Mouse (Mus musculus) adrenal gland, adult 8-10 months (tissue): ENCODE results near the gene Flad1. TPM values are rescaled to one million over a fixed set of nuclear protein-coding genes. Genes with fewer than 3 reads are reported as not detected.
"Not testable (repeated sequence)": the region's sequence is repeated elsewhere in the genome, so short reads cannot be mapped to it uniquely, and the experiment has no call there.

Experiments
- DNase-seq: peaks from one replicate; pipeline ENCODE4 v3.0.0; 2022
- total RNA-seq, 4 experiments: library from RNA; stranded (reverse); gene quantifications; 2 replicates each; pipeline ENCODE4 v1.2.4; 2022

Flad1 gene
- total RNA-seq: 10 to 100 TPM; 25.7 to 39.9 (median 33.0) TPM

DNA sequence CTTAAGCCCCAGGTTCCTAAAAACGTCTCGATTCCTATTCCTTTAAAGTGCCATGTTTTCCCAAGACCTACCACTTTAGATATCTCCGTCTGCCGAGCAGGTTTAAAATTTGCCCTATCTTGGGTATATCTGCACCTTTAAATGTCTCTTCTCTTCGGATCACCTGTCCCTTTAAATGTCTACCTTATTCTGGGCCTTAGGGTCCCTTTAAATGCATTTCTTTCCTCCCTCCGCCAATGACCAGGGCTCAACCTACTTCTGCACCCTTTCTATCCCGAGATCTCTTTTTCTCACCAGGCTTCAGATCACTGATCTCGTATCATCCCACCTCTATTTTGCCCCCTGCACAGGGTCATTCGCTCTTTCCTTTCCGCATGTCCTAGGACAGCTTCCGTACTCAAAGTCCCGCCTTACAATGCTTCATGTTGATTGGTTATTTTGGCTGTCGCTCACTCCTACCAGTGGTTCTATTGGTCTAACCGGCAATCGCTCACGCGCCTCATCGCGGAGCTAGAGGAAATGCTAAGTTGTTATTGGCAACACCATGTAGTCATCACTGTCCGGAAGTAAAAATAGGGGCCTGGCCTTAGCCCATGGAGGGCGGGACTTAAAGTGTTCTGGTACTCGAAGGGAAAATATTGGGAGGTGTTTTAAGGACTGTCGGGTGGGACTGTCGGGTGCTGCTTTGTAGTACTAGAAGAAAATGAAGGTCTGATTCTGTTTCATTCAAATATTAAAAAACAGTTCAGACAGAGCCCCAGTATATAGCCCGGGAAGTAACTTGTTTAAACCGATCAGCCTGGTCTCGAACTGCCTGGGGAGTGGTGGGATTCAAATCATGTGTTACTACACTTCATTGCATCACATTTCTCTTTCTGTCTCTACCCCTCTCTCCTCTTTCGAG lies at the start of gene Flad1:
TSS of gene Flad1 (minus strand) at position 381 of the 904 bp plus-strand sequence.
- DNase-seq: peak; percentile 99

DNA sequence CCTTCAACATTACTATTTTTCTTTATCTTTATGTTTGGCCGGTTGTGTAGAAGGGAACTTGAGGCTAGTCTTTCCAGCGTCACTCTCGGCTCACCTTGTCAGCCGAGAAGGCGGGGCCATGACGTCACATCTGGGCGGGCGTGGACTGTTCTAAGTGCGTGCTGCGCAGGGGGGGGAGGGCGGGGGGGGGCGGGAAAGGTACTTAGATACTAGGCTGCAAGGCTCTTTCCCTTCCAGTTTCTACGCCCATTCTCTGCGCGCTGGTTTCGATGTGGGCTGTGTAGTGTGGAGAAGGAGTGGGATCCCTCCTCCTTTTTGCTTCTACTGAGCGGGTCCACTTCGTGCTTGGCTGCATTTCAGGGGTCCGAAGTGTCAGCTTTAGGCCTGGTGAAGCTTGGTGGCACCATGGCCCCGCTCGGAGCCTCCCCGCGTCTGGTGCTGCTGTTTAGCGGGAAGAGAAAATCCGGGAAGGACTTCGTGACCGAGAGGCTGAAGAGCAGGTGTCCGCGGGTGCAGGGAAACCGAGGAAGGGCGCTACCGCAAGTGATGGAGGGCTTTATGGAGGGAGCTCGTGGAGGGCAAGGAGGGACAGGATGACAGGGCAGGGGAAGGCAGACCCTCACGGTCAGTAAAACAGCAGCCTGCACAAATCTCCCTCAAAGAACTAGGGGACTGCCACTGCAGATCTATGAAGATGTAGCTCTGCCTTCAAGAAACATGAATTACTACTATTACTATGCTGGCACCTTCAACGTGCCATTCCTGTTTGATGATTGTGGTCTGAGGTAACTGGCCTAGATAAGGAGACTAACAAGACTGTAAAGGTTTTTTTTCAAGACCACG lies 47.5 kb upstream of the Flad1 start:
- peak; percentile 83 for DNase-seq

DNA sequence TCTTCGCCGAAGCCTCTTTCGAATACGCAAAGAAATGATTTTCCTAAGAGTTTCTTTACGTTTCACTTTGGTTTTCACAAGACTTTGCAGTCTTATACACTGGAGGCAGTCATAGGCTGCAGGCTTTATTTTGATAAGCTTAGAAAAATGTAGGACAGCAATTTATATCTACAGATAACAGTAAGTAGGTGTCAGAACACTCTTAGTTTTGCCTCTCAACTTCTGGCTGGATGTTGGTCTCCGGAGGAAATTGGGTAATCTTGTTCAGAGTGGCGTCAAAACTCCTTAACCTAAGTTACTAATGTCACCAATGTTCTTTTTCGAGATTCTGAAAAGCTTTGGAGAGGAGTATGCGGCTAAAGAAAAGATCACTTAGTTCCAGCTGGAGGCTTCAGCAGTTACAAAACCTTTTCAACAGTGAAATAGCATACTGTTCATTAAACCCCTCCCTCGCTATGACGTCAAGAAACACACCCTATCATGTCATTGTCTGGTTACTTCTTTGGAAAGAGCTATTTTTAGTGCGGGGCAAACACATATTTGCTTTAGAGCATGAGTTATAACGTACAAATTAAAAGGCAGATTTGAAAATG lies 46.8 kb upstream of the Flad1 start:
- no peak for DNase-seq

DNA sequence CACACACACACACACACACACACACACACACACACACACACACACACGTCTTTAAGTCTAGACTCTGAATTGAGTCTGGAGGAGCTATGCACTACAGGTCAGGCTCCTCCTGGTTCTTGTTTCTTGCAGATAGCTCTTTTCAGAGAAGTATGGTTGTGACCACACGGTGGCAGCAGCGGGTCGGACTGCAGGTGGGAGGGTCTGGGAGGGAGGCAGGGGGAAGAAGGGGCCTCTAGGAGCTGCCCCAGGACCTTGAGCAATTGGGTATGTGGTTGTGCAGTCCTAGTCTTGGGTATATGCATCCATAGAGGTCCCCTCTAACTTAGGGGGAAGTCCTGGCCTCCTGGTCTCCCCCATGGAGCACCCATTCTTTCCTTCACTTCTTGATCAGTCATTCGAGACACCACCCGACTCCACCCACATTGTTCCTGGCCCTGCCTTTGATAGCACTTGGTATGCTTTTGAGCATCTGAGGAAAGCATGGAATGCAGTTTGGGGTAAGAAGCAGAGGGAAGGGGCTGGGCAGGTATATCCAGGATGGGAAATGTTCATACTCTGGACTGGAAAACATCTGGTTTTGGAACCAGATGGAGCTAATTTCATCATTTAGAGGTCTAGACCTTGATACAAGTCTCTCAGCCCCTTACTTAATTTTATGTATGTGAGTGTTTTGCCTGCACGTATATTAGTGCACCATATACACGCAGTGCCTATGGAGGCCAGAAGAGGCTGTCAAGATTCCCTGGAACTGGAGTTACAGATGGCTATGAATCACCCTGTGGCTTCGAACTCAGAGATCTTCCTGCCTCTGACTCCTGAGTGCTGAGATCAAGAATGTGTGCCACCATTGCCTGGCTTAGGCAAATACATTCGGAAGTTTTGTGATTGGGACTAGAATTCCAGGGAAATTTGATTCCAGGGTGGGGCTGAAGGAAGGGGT lies 45.3 kb upstream of the Flad1 start:
- no peak for DNase-seq

DNA sequence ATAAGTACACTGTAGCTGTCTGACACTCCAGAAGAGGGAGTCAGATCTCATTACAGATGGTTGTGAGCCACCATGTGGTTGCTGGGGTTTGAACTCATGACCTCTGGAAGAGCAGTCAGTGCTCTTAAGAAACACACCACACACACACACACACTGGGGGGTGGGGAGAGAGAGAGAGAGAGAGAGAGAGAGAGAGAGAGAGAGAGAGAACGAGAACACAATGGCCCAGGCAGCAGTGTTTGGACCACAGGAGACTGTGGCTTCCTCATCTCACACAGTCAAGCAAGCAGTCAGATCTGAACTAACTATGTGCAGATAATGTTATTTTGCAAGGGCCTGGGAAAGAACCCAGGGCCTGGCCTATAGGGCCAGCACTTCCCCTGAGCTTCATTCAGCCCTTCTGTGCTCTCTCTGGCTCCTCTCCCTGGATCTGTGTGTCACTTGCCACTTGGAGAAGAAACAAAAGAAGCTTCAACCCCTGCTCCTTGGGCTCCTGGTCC lies 44.2 kb upstream of the Flad1 start:
- DNase-seq: no peak

DNA sequence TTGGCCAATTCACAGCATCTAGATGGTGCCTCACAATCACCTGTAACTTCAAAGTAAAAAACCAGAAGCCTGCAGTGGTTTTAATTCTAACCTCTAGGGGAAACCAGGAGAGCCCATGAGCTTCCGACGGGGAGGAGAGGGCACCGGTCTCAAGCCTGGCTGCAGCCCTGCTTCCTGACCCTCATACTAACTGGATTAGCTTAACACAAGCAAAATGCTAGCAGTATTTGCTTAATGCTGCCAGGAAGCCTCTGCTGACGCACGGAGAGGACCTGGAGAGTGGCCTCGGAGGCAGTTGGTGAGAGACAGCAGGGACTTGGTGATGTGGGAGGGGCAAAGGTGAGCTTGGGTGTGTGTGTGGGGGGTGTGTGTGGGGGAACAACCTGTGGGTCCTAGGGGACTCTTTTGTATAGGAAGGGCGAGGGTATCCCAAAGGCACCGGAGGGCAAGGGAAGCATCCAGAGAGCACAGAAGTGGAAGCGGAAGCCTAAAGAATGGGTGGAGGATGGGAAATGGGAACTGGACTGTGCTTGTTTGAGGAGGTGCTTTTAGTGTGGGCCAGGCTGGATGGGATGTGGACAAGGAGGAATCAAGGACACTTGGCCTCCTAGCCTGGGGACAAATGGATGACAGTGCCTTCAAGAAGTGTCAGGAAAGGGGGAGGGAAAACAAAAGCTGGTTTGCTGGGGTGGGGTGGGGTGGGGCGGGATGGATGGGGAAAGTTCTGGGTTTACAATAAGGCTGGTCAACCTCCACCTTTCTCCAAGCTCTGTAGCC lies 42.9 kb upstream of the Flad1 start, which contains the start of gene Pmvk:
TSS of gene Pmvk (plus strand) at position 141 of the 777 bp plus-strand sequence.
- no peak for DNase-seq

DNA sequence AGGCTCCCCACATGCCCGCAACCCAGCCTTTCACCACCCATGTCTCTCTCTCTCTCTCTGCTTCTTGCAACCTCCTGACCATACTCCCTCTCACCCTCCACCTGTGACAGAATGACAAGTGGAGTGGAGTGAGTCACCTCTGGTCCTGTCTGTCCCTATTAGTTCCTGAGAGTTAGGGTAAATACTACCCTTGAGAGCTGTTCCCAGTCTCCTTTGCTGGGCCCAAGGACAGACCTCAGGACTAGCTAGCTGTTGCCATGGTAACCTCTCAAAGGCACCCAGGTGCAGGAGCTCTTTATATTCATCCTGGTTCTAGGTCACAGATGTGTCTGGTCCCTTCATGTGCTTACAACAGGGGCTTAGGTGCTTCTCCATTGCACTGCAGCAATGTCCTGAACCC lies 40.2 kb upstream of the Flad1 start:
- DNase-seq: no peak

DNA sequence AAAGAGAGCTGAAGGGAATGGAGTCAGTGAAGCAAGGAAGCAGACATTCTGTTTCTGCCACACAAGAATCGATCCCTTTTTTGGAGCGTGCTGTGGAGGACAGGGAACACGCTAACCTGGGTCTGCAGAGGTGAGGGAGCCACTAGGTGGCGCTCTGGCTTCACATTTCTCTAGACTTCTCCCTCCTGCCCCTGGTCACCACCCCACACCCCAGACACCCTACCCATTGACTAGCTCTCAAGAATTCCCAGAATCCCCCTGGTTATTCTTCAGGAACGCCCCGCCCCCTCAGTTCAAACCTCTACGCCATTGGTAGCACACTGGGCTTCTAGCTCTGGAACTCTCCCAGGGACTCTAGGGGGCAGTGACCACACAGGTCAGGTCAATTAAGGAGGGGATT lies 37.9 kb upstream of the Flad1 start:
- no peak for DNase-seq

DNA sequence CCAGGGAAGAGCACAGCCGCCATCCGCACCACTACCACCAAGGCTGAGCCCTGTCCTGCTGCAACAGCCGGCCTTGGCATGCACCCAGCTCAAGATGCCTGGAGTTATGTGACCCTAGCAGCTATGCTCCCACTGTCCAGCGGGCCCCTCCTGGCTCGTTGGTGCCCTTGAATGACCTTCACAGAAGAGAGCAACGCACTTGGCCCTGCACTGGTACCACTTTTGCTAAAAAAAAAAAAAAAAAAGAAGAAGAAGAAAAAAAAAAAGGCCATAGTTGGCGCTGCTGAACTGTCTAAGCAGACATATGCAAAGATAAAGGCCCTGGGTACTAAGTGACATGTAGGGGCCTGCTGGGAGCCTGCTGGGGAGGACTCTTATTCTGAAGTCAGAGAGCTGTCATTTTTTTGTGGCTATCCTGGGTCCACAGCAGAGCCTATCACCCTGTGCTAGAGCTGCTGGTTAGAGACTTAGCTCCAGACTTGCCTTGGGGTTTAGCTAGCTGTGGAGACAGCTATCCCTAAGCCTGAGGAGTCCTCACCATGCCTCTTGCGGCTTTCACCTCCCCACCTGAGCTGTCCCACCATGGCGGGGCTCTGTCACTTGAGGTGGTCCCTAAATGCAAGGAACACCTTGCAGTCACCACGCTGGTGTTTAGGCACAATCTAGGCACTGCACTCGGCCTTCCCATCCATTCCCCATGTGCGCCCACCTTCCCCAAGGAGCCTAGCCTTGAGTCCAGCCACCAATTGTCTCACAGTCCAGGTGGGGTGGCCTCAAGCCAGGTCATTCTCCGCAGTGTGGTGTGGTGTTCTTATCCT lies 37.3 kb upstream of the Flad1 start:
- DNase-seq: no peak

DNA sequence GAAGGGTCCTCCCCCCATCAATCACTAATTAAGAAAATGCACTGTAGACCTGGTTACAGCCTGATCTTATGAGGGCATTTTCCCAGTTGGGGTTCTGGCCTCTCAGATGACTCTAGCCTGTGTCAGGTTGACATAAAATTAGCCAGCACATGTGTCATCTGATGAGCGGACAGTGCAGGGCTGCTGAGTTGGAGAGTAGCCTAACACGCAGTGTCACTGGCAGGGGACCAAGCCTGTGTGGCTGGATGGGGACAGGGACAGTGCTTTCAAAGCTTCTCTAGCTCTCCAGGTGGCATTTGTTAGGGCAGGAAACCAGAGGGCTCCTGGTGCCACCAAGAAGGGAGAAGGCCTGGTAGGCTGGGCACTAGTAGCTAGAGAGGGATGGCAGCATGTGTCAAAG lies 29.0 kb upstream of the Flad1 start:
- DNase-seq: no peak

DNA sequence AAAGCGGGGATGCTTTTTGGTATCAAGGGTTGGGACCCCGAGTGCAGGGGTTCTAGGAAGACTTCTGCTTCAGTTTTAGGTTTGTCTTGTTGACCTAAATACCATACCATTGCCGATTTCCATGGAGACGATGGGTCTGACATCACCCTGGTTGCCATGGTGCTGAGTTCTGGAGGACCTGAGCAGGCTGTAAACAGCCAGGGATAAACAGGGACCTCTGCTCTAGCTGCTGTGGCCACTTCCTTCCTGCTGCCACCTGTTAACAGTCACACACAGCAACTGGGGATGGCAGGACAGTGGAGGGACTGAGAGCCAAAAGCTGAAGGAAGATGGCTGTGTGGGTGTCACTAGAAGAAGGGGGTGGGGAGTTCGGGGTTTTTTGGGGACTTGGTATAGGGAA lies 25.6 kb upstream of the Flad1 start:
- no peak for DNase-seq

DNA sequence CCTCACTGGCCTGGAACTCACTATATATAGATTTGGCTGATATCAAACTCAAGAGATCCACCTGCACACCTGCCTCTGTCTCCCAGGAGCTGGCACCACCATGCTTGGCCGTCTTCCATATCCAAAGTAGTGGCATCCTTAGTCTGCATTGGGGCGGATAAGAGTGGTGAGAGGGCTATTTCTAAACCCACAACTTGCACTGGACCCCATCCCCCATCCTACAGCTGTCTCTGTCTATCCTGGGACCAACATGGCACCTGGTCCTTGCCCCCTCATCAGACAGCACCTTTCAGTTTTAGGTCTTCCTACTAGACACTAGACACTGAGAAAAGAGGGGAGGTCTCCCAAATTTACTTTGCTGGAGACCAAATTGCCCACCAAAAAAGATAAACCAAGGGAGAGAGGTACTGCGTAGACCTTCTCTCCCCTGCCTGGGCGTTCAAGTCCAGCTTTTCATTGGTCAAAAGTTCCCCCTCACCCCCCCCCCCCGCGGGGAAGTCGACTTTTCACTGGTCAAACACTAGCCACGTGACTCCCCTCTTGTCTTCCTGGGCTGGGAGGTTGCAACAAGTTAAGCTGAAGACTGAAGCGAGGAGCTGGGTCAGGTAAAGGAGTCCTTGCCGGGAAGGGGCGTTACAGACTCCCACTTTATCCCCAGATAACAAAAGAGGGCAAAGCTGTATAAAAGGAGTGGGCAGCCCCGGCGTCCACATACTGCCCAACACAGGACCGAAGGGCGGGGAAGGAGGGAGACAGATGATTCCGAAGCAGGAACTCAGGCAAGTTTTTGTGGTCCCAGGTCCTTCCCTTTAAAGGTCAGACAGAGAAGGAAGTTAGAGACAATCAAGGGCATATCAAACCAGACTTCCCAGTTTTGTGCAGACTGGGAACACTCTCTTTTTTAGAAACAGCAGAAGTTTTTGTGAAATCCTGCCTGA lies 24.8 kb upstream of the Flad1 start, which contains the start of gene Pbxip1:
TSS of gene Pbxip1 (plus strand) at position 531 of the 938 bp plus-strand sequence.
- DNase-seq: no peak

DNA sequence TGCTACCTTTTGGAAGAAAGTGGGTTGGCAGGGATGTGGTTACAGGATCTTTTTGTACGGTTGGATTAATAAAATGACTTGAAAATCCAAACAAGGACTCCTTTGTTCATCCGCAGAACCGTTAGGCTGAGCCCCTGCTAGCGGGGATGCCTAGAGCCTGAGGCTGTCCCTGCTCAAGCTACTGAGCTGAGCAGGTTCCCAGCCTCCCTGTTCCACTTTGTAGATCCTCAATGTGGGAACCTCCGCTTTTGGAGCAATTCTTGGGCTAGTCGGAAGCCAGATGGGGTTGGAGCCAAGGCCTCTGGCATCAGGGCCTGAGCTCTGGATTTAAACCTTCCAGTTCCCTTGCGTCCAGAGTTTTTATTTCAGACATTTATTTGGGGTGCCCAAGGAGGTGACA lies 23.4 kb upstream of the Flad1 start:
- no peak for DNase-seq

DNA sequence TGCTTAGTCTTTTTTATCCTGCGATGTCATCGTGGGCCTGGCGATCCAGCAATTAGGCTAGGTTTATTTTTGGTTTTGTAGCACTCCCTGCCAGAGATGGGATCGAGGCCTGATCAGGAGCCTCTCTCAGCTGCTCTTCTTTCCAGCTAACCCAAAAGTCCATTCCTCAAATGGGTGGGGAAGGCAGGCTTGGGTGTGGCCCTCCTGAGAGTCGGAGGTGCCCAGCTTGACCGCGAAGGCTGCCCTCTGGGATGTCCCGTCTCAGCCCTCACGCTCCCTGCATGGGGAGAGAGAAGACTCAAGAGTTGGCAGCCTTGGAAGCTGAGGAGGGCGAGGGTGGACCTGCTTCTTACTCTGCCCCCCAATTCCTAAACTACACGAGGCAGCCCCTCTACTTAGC lies 22.9 kb upstream of the Flad1 start:
- DNase-seq: no peak

DNA sequence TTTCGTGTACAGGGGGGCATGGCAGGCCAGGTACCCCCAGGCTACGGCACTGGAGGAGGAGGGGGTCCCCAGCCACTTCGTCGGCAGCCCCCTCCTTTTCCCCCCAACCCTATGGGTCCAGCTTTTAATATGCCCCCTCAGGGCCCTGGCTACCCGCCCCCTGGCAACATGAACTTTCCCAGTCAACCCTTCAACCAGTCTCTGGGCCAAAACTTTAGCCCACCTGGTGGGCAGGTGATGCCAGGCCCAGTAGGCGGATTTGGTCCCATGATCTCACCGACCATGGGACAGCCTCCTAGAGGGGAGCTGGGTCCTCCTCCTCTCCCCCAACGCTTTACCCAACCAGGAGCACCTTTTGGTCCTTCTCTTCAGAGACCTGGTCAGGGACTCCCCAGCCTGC lies 20.9 kb upstream of the Flad1 start:
- no peak for DNase-seq

DNA sequence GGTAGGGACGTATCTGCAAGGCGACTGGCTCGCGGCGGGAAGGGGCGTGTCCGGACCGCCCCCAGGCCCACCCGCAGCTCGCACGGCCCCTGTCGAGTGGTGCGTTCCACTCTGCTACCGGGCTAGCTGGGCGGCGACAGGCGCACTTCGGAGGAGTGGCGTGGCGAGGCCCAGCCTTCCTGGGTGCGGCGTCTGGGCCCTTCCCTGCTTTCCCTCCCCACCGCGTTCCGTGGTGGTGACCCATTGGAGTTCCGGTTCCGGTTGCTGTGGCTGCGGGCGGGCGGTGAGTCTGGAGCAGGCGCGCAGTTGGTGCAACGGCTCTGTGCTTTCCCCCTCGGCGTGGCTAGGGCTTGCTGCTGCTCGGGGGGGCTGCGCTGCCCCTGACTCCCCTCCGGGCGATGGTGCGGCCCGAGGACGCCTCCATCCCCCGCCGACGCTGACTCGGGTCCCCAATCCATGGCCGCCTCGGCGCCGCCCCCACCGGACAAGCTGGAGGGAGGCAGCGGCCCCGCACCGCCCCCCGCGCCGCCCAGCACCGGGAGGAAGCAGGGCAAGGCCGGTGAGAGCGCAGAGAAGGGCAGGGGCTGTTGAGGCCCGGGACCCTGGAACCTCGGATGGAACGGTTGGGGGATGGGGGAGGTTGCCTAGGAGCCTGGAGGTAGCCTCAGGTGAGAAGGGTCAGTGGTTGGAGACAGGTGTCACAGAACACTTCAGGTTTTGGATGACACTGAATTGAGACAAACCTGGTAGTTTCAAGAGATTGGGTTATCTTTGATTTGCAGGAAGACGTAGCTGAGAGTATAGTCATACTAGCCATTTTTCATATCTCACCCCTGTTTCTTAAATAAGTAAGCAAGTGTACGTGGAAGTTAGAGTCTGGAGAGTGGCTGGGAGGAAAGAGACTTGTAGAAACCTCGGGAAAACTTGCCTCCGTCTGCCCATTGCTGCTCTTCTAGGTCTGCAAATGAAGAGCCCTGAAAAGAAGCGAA lies 18.8 kb upstream of the Flad1 start, which contains the start of gene Pygo2:
TSS of gene Pygo2 (plus strand) at position 44 of the 989 bp plus-strand sequence.
- DNase-seq: peak; percentile 96

DNA sequence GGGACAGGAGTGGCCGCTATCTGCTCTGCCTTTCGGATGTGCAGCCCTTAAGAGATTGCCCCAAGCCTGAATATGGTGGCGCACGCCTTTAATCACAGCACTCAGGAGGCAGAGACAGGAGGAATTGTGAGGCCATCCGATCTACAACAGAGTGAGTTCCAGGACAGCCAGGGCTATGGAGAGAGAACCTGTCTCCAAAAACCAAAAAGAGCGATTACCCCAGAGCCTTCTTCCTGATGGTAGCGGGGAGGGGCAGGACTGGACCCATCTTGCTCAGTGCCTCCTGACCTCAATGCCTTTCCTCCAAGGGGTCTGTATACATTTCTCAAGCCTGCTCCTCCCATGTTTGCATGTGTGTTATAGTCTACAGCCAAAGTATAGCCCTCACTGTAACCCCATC lies 17.4 kb upstream of the Flad1 start:
- DNase-seq: not testable (repeated sequence)
